Mouse (Mus musculus) midbrain, embryonic 13.5 days (tissue): Measurements from ENCODE around the gene Man2b2. TPM values are rescaled to one million over a fixed set of nuclear protein-coding genes. Genes with fewer than 3 reads are reported as not detected.

Experiments used
- ATAC-seq: fragments of 200-750 bp; cut with Nextera tagmentation; 2 replicates; pipeline ENCODE4 v1.8.0; 2017; ENCODE audit warnings: mild to moderate bottlenecking, moderate TSS enrichment, moderate library complexity
- H3K27ac ChIP-seq: fragments of 300-500 bp; sonication (generic); 2 replicates; pipeline ENCODE4 v1.5.1; 2015; ENCODE audit warnings: inconsistent platforms, mild to moderate bottlenecking, moderate library complexity
- H3K27me3 ChIP-seq: fragments of 300-500 bp; sonication (generic); 2 replicates; pipeline ENCODE4 v1.6.1; 2015; ENCODE audit warnings: mild to moderate bottlenecking, inconsistent platforms
- H3K36me3 ChIP-seq: fragments of 300-500 bp; sonication (generic); 2 replicates; pipeline ENCODE4 v1.6.1; 2015; ENCODE audit warnings: mild to moderate bottlenecking, inconsistent platforms
- H3K4me1 ChIP-seq: fragments of 300-500 bp; sonication (generic); replicated peaks from 2 replicates; pipeline ENCODE4 v1.6.1; 2015; ENCODE audit warnings: inconsistent platforms
- H3K4me2 ChIP-seq: fragments of 300-500 bp; sonication (generic); replicated peaks from 2 replicates; pipeline ENCODE4 v1.6.1; 2015; ENCODE audit warnings: moderate library complexity, mild to moderate bottlenecking, inconsistent platforms
- H3K4me3 ChIP-seq: fragments of 300-500 bp; sonication (generic); replicated peaks from 2 replicates; pipeline ENCODE4 v1.5.1; 2015; ENCODE audit warnings: mild to moderate bottlenecking, inconsistent platforms
- H3K9ac ChIP-seq: fragments of 300-500 bp; sonication (generic); replicated peaks from 2 replicates; pipeline ENCODE4 v1.6.1; 2015; ENCODE audit warnings: mild to moderate bottlenecking, inconsistent platforms
- H3K9me3 ChIP-seq: fragments of 300-500 bp; sonication (generic); 2 replicates; pipeline ENCODE4 v1.6.1; 2016; ENCODE audit warnings: mild to moderate bottlenecking, inconsistent platforms
- WGBS: fragments of 180-500 bp; shearing (Covaris S2); methylation state at CpG from one replicate; pipeline ENCODE4 v1.1.7; 2015; 5-methylcytosine and 5-hydroxymethylcytosine counted together
- polyA plus RNA-seq: library from polyadenylated mRNA; unstranded; fragments of >200 nt; fragmentation: Nextera tagmentation; extraction: Ambion mirVana; gene quantifications from 2 replicates; pipeline ENCODE4 v1.2.1, GENCODE M21; 2015

The Man2b2 gene
- polyA plus RNA-seq: 8.2 and 10.2 TPM in 2 replicates

GRCm38 (mm10) chr5:36829913-36830879 is at the start of gene Man2b2:
Gene Man2b2 (minus strand): TSS chr5:36830653.
- WGBS: 3% methylated on average over 46 of the region's 46 CpGs
- Histone ChIP-seq H3K4me3 (peak within 1 kb of the TSS; percentile 54), H3K27ac (peak within 1 kb of the TSS; percentile 9; the same call in 1 of the 2 replicates), H3K4me2 (peak within 1 kb of the TSS; percentile 69), H3K9me3 (no peaks in the 10 kb centered on the region), H3K4me1 (peaks cover 10% of the 10 kb centered on the region), H3K27me3 (no peaks in the 10 kb centered on the region), H3K9ac (peak within 1 kb of the TSS; percentile 66), H3K36me3 (peaks cover 19% of the 10 kb centered on the region)
- ATAC-seq: peak; percentile 90

GRCm38 (mm10) chr5:36878801-36879200 is 48.3 kb upstream of the Man2b2 start:
- no peaks in the 10 kb centered on the region for H3K9me3 ChIP-seq
- no peak overlapping the region for H3K27ac ChIP-seq
- H3K36me3 ChIP-seq: no peaks in the 10 kb centered on the region
- H3K4me3 ChIP-seq: no peak overlapping the region
- peaks cover 7% of the 10 kb centered on the region; the same call in 1 of the 2 replicates for H3K27me3 ChIP-seq
- no peak overlapping the region for H3K9ac ChIP-seq
- ATAC-seq: no peak
- WGBS: 88% methylated on average over 4 of the region's 4 CpGs
- H3K4me1 ChIP-seq: peaks cover 12% of the 10 kb centered on the region; the same call in 1 of the 2 replicates
- H3K4me2 ChIP-seq: no peak overlapping the region

GRCm38 (mm10) chr5:36877641-36878040 is 47.2 kb upstream of the Man2b2 start:
- 89% methylated on average over 2 of the region's 2 CpGs for WGBS
- Histone ChIP-seq H3K4me1 (peaks cover 7% of the 10 kb centered on the region; the same call in 1 of the 2 replicates), H3K4me3 (no peak overlapping the region), H3K36me3 (no peaks in the 10 kb centered on the region), H3K9ac (no peak overlapping the region), H3K27ac (no peak overlapping the region), H3K9me3 (no peaks in the 10 kb centered on the region), H3K4me2 (no peak overlapping the region), H3K27me3 (peaks cover 18% of the 10 kb centered on the region)
- ATAC-seq: no peak

GRCm38 (mm10) chr5:36876777-36877396 is 46.4 kb upstream of the Man2b2 start:
- Histone ChIP-seq H3K9ac (no peak overlapping the region), H3K4me3 (no peak overlapping the region), H3K4me1 (peaks cover 7% of the 10 kb centered on the region; the same call in 1 of the 2 replicates), H3K36me3 (no peaks in the 10 kb centered on the region), H3K4me2 (no peak overlapping the region), H3K27ac (no peak overlapping the region), H3K27me3 (peaks cover 26% of the 10 kb centered on the region), H3K9me3 (0 out of 2 replicates have a peak, but pooled peaks cover under 1% of the 10 kb centered on the region)
- 43% methylated on average over 7 of the region's 7 CpGs for WGBS
- ATAC-seq: peak; percentile 27; the same call in 1 of the 2 replicates

GRCm38 (mm10) chr5:36875956-36876355 is 45.5 kb upstream of the Man2b2 start:
- H3K4me3 ChIP-seq: no peak overlapping the region
- ATAC-seq: no peak
- H3K27me3 ChIP-seq: peaks cover 35% of the 10 kb centered on the region
- no peak overlapping the region for H3K9ac ChIP-seq
- H3K4me2 ChIP-seq: no peak overlapping the region
- no peaks in the 10 kb centered on the region for H3K36me3 ChIP-seq
- no peak overlapping the region for H3K27ac ChIP-seq
- 82% methylated on average over 4 of the region's 4 CpGs for WGBS
- 0 out of 2 replicates have a peak, but pooled peaks cover 4% of the 10 kb centered on the region for H3K9me3 ChIP-seq
- peaks cover 7% of the 10 kb centered on the region; the same call in 1 of the 2 replicates for H3K4me1 ChIP-seq

- H3K4me2 ChIP-seq: no peak overlapping the region; the same call in 1 of the 2 replicates
- no peak overlapping the region for H3K27ac ChIP-seq
- peaks cover 85% of the 10 kb centered on the region for H3K27me3 ChIP-seq
- WGBS: 89% methylated on average over 6 of the region's 6 CpGs
- H3K4me3 ChIP-seq: no peak overlapping the region
- H3K9ac ChIP-seq: no peak overlapping the region
- H3K9me3 ChIP-seq: 0 out of 2 replicates have a peak, but pooled peaks cover 4% of the 10 kb centered on the region
- H3K4me1 ChIP-seq: peaks cover 23% of the 10 kb centered on the region; the same call in 1 of the 2 replicates
- no peak for ATAC-seq
- H3K36me3 ChIP-seq: no peaks in the 10 kb centered on the region
Observed at GRCm38 (mm10) chr5:36870916-36871315, 40.5 kb upstream of the Man2b2 start.

GRCm38 (mm10) chr5:36869578-36870236 is 39.3 kb upstream of the Man2b2 start:
- H3K36me3 ChIP-seq: no peaks in the 10 kb centered on the region
- peak overlapping the region; percentile 20 for H3K27ac ChIP-seq
- H3K4me3 ChIP-seq: peak overlapping the region; percentile 56
- H3K9me3 ChIP-seq: 0 out of 2 replicates have a peak, but pooled peaks cover 4% of the 10 kb centered on the region
- H3K27me3 ChIP-seq: peaks cover 97% of the 10 kb centered on the region
- ATAC-seq: peak; percentile 65
- peaks cover 23% of the 10 kb centered on the region; the same call in 1 of the 2 replicates for H3K4me1 ChIP-seq
- peak overlapping the region; percentile 63 for H3K4me2 ChIP-seq
- peak overlapping the region; percentile 72 for H3K9ac ChIP-seq
- WGBS: under 1% methylated on average over 54 of the region's 56 CpGs

- peaks cover 97% of the 10 kb centered on the region for H3K27me3 ChIP-seq
- WGBS: 0% methylated on average over 7 of the region's 7 CpGs
- H3K4me3 ChIP-seq: peak overlapping the region; percentile 56
- ATAC-seq: peak; percentile 18; the same call in 1 of the 2 replicates
- no peaks in the 10 kb centered on the region for H3K36me3 ChIP-seq
- peaks cover 23% of the 10 kb centered on the region; the same call in 1 of the 2 replicates for H3K4me1 ChIP-seq
- H3K4me2 ChIP-seq: peak overlapping the region; percentile 63
- H3K9ac ChIP-seq: peak overlapping the region; percentile 72
- peak overlapping the region; percentile 20 for H3K27ac ChIP-seq
- H3K9me3 ChIP-seq: 0 out of 2 replicates have a peak, but pooled peaks cover 4% of the 10 kb centered on the region
Observed at GRCm38 (mm10) chr5:36869186-36869577, 38.7 kb upstream of the Man2b2 start.

GRCm38 (mm10) chr5:36868266-36869090 is 38.0 kb upstream of the Man2b2 start, which contains the start of gene Ppp2r2c:
Gene Ppp2r2c (plus strand): TSS chr5:36868513.
- peaks cover 23% of the 10 kb centered on the region; the same call in 1 of the 2 replicates for H3K4me1 ChIP-seq
- peak; percentile 60 for ATAC-seq
- peak within 1 kb of the TSS; percentile 63 for H3K4me2 ChIP-seq
- peaks cover 98% of the 10 kb centered on the region for H3K27me3 ChIP-seq
- H3K36me3 ChIP-seq: no peaks in the 10 kb centered on the region
- H3K9ac ChIP-seq: peak within 1 kb of the TSS; percentile 72
- peak within 1 kb of the TSS; percentile 20 for H3K27ac ChIP-seq
- WGBS: under 1% methylated on average over 80 of the region's 108 CpGs
- peak within 1 kb of the TSS; percentile 56 for H3K4me3 ChIP-seq
- 0 out of 2 replicates have a peak, but pooled peaks cover 4% of the 10 kb centered on the region for H3K9me3 ChIP-seq

- H3K27ac ChIP-seq: no peak overlapping the region
- peak overlapping the region; percentile 56 for H3K4me3 ChIP-seq
- peak overlapping the region; percentile 63 for H3K4me2 ChIP-seq
- ATAC-seq: peak; percentile 25; the same call in 1 of the 2 replicates
- H3K9ac ChIP-seq: no peak overlapping the region
- H3K4me1 ChIP-seq: peaks cover 23% of the 10 kb centered on the region; the same call in 1 of the 2 replicates
- peaks cover 94% of the 10 kb centered on the region for H3K27me3 ChIP-seq
- H3K9me3 ChIP-seq: 0 out of 2 replicates have a peak, but pooled peaks cover 4% of the 10 kb centered on the region
- H3K36me3 ChIP-seq: no peaks in the 10 kb centered on the region
- whole genome bisulfite sequencing: 8% methylated on average over 6 of the region's 6 CpGs
Observed at GRCm38 (mm10) chr5:36867561-36867960, 37.1 kb upstream of the Man2b2 start.
